Mouse (Mus musculus) midbrain, postnatal 0 days (tissue): ENCODE measurements around the gene Ost4. TPM values are rescaled to one million over a fixed set of nuclear protein-coding genes. Genes with fewer than 3 reads are reported as not detected.

ENCODE experiments used
- ATAC-seq: fragments of 200-750 bp; cut with Nextera tagmentation; 2 replicates; pipeline ENCODE4 v1.8.0; 2017; ENCODE audit warnings: moderate number of reproducible peaks, mild to moderate bottlenecking, moderate TSS enrichment, moderate library complexity; ENCODE audit not compliant: low FRiP score
- DNase-seq: peaks from one replicate; pipeline ENCODE4 v3.0.0-alpha.2; 2015; ENCODE audit warnings: low spot score
- H3K27ac ChIP-seq: fragments of 300-500 bp; sonication (generic); 2 replicates; pipeline ENCODE4 v1.5.1; 2014; ENCODE audit warnings: low read depth, mild to moderate bottlenecking, low read length, mixed read lengths
- H3K27me3 ChIP-seq: fragments of 300-500 bp; sonication (generic); 2 replicates; pipeline ENCODE4 v1.6.1; 2014; ENCODE audit warnings: low read length, control low read depth, mixed read lengths; ENCODE audit not compliant: insufficient read depth
- H3K36me3 ChIP-seq: fragments of 300-500 bp; sonication (generic); 2 replicates; pipeline ENCODE4 v1.6.1; 2014; ENCODE audit warnings: low read length, control low read depth, mixed read lengths; ENCODE audit not compliant: insufficient read depth
- H3K4me1 ChIP-seq: fragments of 300-500 bp; sonication (generic); 2 replicates; pipeline ENCODE4 v1.6.1; 2014; ENCODE audit warnings: mild to moderate bottlenecking, control low read depth, antibody characterized with exemption, low read length, mixed read lengths; ENCODE audit not compliant: insufficient read depth
- H3K4me2 ChIP-seq: fragments of 300-500 bp; sonication (generic); 2 replicates; pipeline ENCODE4 v1.6.1; 2014; ENCODE audit warnings: low read depth, mild to moderate bottlenecking, low read length, mixed read lengths; ENCODE audit not compliant: poor library complexity, severe bottlenecking
- H3K4me3 ChIP-seq: fragments of 300-500 bp; sonication (generic); 2 replicates; pipeline ENCODE4 v1.5.1; 2014; ENCODE audit warnings: low read depth, mild to moderate bottlenecking, low read length, moderate library complexity
- H3K9ac ChIP-seq: fragments of 300-500 bp; sonication (generic); replicated peaks from 2 replicates; pipeline ENCODE4 v1.6.1; 2014; ENCODE audit warnings: mild to moderate bottlenecking, low read length, moderate library complexity, mixed read lengths; ENCODE audit not compliant: poor library complexity, severe bottlenecking
- H3K9me3 ChIP-seq: fragments of 300-500 bp; sonication (generic); 2 replicates; pipeline ENCODE4 v1.6.1; 2016; ENCODE audit warnings: low read length, control low read depth
- CTCF ChIP-seq: IDR thresholded peaks from 2 replicates; pipeline ENCODE4 v1.5.1; 2016; ENCODE audit warnings: antibody characterized with exemption, mild to moderate bottlenecking
- WGBS: fragments of 180-500 bp; shearing (Covaris S2); extraction: QIAGEN DNeasy Blood & Tissue Kit; methylation state at CpG from one replicate; pipeline ENCODE4 v1.1.7; 2014; 5-methylcytosine and 5-hydroxymethylcytosine counted together
- polyA plus RNA-seq: library from polyadenylated mRNA; unstranded; fragments of >200 nt; fragmentation: Nextera tagmentation; extraction: Ambion mirVana; gene quantifications from 2 replicates; pipeline ENCODE4 v1.2.1, GENCODE M21; 2015
- total RNA-seq: library from RNA; depleted of rRNA; stranded (reverse); fragments of >200 nt; gene quantifications from 2 replicates; pipeline ENCODE4 v1.2.3, GENCODE M21; 2014

Ost4 gene
- total and polyA plus RNA-seq, 2 experiments from 2014 or later = 123 to 175 TPM

GRCm38 (mm10) chr5:30950922-30951321 is 43.3 kb upstream of the Ost4 start:
- no peak overlapping the region for H3K27ac ChIP-seq
- H3K9ac ChIP-seq = no peak overlapping the region
- 91% methylated on average over 2 of the region's 2 CpGs for WGBS
- no peak for DNase-seq
- no peak overlapping the region for H3K4me2 ChIP-seq
- no peaks in the 10 kb centered on the region for H3K9me3 ChIP-seq
- ATAC-seq = no peak
- TF ChIP-seq CTCF = no peak
- peaks cover 3% of the 10 kb centered on the region; the same call in 1 of the 2 replicates for H3K4me1 ChIP-seq
- peaks cover 38% of the 10 kb centered on the region for H3K36me3 ChIP-seq
- H3K4me3 ChIP-seq = no peak overlapping the region
- no peaks in the 10 kb centered on the region for H3K27me3 ChIP-seq

DNA sequence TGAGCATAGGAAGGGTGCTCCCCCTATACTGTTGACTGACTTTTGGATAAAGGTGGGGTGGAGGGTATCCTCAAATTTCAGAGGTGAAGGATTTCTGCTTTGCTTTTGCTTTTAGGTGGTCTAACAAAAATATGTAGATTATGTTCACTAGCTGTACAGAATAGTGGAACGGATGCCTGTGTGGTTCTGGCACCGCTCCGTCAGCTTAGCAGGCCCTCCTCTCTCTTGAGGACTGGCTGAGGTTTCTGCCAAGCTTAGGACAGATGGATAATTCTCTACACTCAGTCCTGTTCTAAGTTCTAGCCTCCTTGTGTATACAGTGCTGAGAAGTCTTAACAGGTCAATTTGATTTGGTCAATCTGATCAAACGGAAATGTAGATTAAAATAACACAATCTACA is 42.9 kb upstream of the Ost4 start:
- DNase-seq (no peak), ATAC-seq (no peak)
- Histone ChIP-seq H3K4me3 (peak overlapping the region; percentile 45), H3K9me3 (no peaks in the 10 kb centered on the region), H3K4me1 (peaks cover 3% of the 10 kb centered on the region; the same call in 1 of the 2 replicates), H3K9ac (peak overlapping the region; percentile 57), H3K27ac (no peak overlapping the region; the same call in 1 of the 2 replicates), H3K36me3 (peaks cover 33% of the 10 kb centered on the region), H3K4me2 (peak overlapping the region; percentile 91), H3K27me3 (no peaks in the 10 kb centered on the region)
- no peak for TF ChIP-seq CTCF
- 39% methylated on average over 4 of the region's 4 CpGs for WGBS

GRCm38 (mm10) chr5:30949654-30950326 is 42.2 kb upstream of the Ost4 start:
- peak overlapping the region; percentile 57 for H3K9ac ChIP-seq
- peak overlapping the region; percentile 45 for H3K4me3 ChIP-seq
- TF ChIP-seq CTCF = peak; percentile 54
- DNase-seq (peak; percentile 94), ATAC-seq (peak; percentile 80)
- under 1% methylated on average over 31 of the region's 31 CpGs for WGBS
- H3K36me3 ChIP-seq = peaks cover 26% of the 10 kb centered on the region
- no peaks in the 10 kb centered on the region for H3K27me3 ChIP-seq
- peaks cover 3% of the 10 kb centered on the region; the same call in 1 of the 2 replicates for H3K4me1 ChIP-seq
- H3K27ac ChIP-seq = peak overlapping the region; percentile 67
- no peaks in the 10 kb centered on the region for H3K9me3 ChIP-seq
- peak overlapping the region; percentile 91 for H3K4me2 ChIP-seq

- DNase-seq (no peak), ATAC-seq (no peak)
- H3K4me1 ChIP-seq = peaks cover 7% of the 10 kb centered on the region; the same call in 1 of the 2 replicates
- H3K9me3 ChIP-seq = no peaks in the 10 kb centered on the region
- H3K27me3 ChIP-seq = no peaks in the 10 kb centered on the region
- no peak overlapping the region for H3K4me3 ChIP-seq
- H3K9ac ChIP-seq = no peak overlapping the region
- no peak overlapping the region for H3K27ac ChIP-seq
- WGBS = 86% methylated on average over 5 of the region's 5 CpGs
- H3K4me2 ChIP-seq = peak overlapping the region; percentile 91; the same call in 1 of the 2 replicates
- TF ChIP-seq CTCF = no peak
- peaks cover 15% of the 10 kb centered on the region for H3K36me3 ChIP-seq
Measured at GRCm38 (mm10) chr5:30948620-30949019, 41.0 kb upstream of the Ost4 start.

GRCm38 (mm10) chr5:30944956-30945781 is 37.6 kb upstream of the Ost4 start, which contains the start of gene Cgref1:
Gene Cgref1 (minus strand): TSS chr5:30945591.
- DNase-seq = peak; percentile 79
- H3K36me3 ChIP-seq = no peaks in the 10 kb centered on the region
- H3K4me2 ChIP-seq = peak within 1 kb of the TSS; percentile 62
- ATAC-seq = peak; percentile 73
- H3K4me1 ChIP-seq = peaks cover 5% of the 10 kb centered on the region; the same call in 1 of the 2 replicates
- peak within 1 kb of the TSS; percentile 84 for H3K9ac ChIP-seq
- peak; percentile 73 for TF ChIP-seq CTCF
- H3K27ac ChIP-seq = peak within 1 kb of the TSS; percentile 72
- WGBS = 5% methylated on average over 44 of the region's 44 CpGs
- H3K9me3 ChIP-seq = no peaks in the 10 kb centered on the region
- no peaks in the 10 kb centered on the region for H3K27me3 ChIP-seq
- H3K4me3 ChIP-seq = peak within 1 kb of the TSS; percentile 68
